In the genomic region with DNA sequence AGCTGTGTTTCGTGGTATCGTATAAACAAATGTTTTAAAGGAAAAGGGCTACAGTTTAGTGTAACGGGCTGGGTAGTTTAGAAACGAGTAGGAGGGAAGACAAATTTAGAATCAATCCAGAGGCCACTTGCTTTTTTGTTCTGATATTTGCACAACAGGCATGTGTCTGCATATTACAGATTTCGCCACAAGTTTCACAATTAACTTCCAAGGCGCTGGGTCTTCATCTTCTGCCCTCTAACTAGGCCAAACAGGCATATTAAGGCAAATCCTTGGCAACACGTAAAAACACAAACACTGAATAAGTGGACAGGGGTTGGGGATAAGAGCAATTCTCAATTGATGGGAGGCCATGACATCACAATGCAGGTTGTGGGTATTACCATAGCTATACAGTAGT, we compare ENCODE assay signal across 35 mouse cellular contexts. TPM values are rescaled to one million over a fixed set of nuclear protein-coding genes. Genes with fewer than 3 reads are reported as not detected.
DNase-seq lines count a peak whose midpoint lies in the region; ATAC-seq and TF ChIP-seq lines count a peak whose summit lies in the region.
"Had no signal": no experiment of that assay in that cellular context is flagged by ENCODE, and none has a peak within 500 bp of the region (broad histone marks: within the 10 kb centered on the region; RNA-seq: fewer than 3 reads in every experiment).

No protein-coding gene starts in this region.

- no peak overlapping the region for H3K27ac ChIP-seq in heart, embryonic 10.5 days
- peak overlapping the region; percentile 19; the same call in 1 of the 2 replicates for H3K27ac ChIP-seq in stomach, embryonic 15.5 days
- H3K27ac ChIP-seq in stomach, postnatal 0 days (replicated peaks): no peak overlapping the region
- H3K27ac ChIP-seq: embryonic facial prominence, embryonic 12.5 days; embryonic facial prominence, embryonic 15.5 days; gastrocnemius, adult 2 months; heart, adult 2 months; heart, embryonic 15.5 days; hindbrain, embryonic 14.5 days; hindbrain, postnatal 0 days had no signal

- no peak overlapping the region for H3K4me2 ChIP-seq in stomach, embryonic 15.5 days
- H3K4me2 ChIP-seq in stomach, postnatal 0 days (replicated peaks; ENCODE audit: low read depth): no peak overlapping the region
- H3K4me2 ChIP-seq: embryonic facial prominence, embryonic 12.5 days; embryonic facial prominence, embryonic 15.5 days; heart, embryonic 12.5 days; heart, embryonic 15.5 days; hindbrain, embryonic 14.5 days had no signal

- H3K9ac ChIP-seq in stomach, embryonic 15.5 days: no peak overlapping the region
- H3K9ac ChIP-seq in stomach, postnatal 0 days (ENCODE audit: low read length): no peak overlapping the region
- H3K9ac ChIP-seq: embryonic facial prominence, embryonic 12.5 days; embryonic facial prominence, embryonic 15.5 days; forebrain, postnatal 0 days; heart, embryonic 12.5 days; heart, embryonic 15.5 days; hindbrain, embryonic 14.5 days had no signal

- WGBS in heart, embryonic 10.5 days: 89% methylated on average over 7 of the region's 7 CpGs
- WGBS in stomach, embryonic 15.5 days: 70% methylated on average over 7 of the region's 7 CpGs
- 71% methylated on average over 7 of the region's 7 CpGs for WGBS in stomach, postnatal 0 days

- H3K9me3 ChIP-seq in heart, embryonic 10.5 days: no peaks in the 10 kb centered on the region
- H3K9me3 ChIP-seq in stomach, embryonic 15.5 days: no peaks in the 10 kb centered on the region
- no peaks in the 10 kb centered on the region for H3K9me3 ChIP-seq in stomach, postnatal 0 days (ENCODE audit: control insufficient read depth, low read length)
- H3K9me3 ChIP-seq: embryonic facial prominence, embryonic 12.5 days; embryonic facial prominence, embryonic 15.5 days; heart, embryonic 12.5 days; heart, embryonic 15.5 days had no signal

- H3K36me3 ChIP-seq in heart, embryonic 10.5 days: peaks cover 48% of the 10 kb centered on the region
- H3K36me3 ChIP-seq in stomach, embryonic 15.5 days: peaks cover 33% of the 10 kb centered on the region
- peaks cover 8% of the 10 kb centered on the region for H3K36me3 ChIP-seq in stomach, postnatal 0 days (ENCODE audit: control insufficient read depth, insufficient read depth, low read length)

- TF ChIP-seq CTCF in stomach, postnatal 0 days (IDR thresholded peaks at IDR 0.05; ENCODE audit: low read depth): no peak

- ATAC-seq in stomach, embryonic 15.5 days (ENCODE audit: insufficient read depth, low FRiP score, low read depth): no peak
- ATAC-seq in stomach, postnatal 0 days (ENCODE audit: low FRiP score, low TSS enrichment): no peak
- peak; percentile 62 for ATAC-seq in megakaryocyte progenitor cell, adult 5-6 weeks (replicated peaks; ENCODE audit: poor library complexity)
- ATAC-seq in activated CD4-positive, CD25-positive, alpha-beta regulatory T cell, adult 4 months: no peak
- ATAC-seq: CD4-positive, CD25-positive, alpha-beta regulatory T cell, adult 4 months; forebrain, embryonic 14.5 days; forebrain, postnatal 0 days; hindbrain, postnatal 0 days; inflammation-experienced regulatory T-cells, adult 6 months; intestine, embryonic 16.5 days had no signal

- intact Hi-C loops in heart, postnatal 25 days (cut with DNase I): no loop called here

- peak; percentile 10 for DNase-seq in heart, embryonic 10.5 days (ENCODE audit: low spot score)
- DNase-seq in heart, postnatal 25 days (ENCODE audit: low spot score): no peak
- DNase-seq in stomach, postnatal 0 days (ENCODE audit: low spot score): no peak
- DNase-seq: adrenal gland, postnatal 10 days; adrenal gland, postnatal 36 days; cerebellum, adult 18-20 months; cerebellum, adult 9-10 months; cerebellum, postnatal 25 days; forebrain, postnatal 0 days; gastrocnemius, adult 2 months; gastrocnemius, postnatal 14 days; heart, adult 2 months; heart, postnatal 10 days; heart, postnatal 4 days had no signal

- H3K27me3 ChIP-seq in heart, embryonic 10.5 days (ENCODE audit: insufficient read depth, poor library complexity, severe bottlenecking): no peaks in the 10 kb centered on the region
- no peaks in the 10 kb centered on the region for H3K27me3 ChIP-seq in stomach, embryonic 15.5 days (replicated peaks)
- no peaks in the 10 kb centered on the region for H3K27me3 ChIP-seq in stomach, postnatal 0 days (ENCODE audit: control insufficient read depth, insufficient read depth, low read length)
- H3K27me3 ChIP-seq: embryonic facial prominence, embryonic 12.5 days; embryonic facial prominence, embryonic 15.5 days; heart, embryonic 12.5 days; heart, embryonic 15.5 days had no signal

- H3K4me3 ChIP-seq in heart, embryonic 10.5 days: no peak overlapping the region
- H3K4me3 ChIP-seq in stomach, embryonic 15.5 days (replicated peaks): no peak overlapping the region
- no peak overlapping the region for H3K4me3 ChIP-seq in stomach, postnatal 0 days (ENCODE audit: low read depth, low read length)
- H3K4me3 ChIP-seq: embryonic facial prominence, embryonic 12.5 days; embryonic facial prominence, embryonic 15.5 days; gastrocnemius, adult 2 months; heart, adult 2 months; heart, embryonic 12.5 days; heart, embryonic 15.5 days had no signal

- no peak for TF ChIP-seq EP300 in stomach, postnatal 0 days (optimal IDR thresholded peaks at IDR 0.05)

- H3K4me1 ChIP-seq in heart, embryonic 10.5 days: peaks cover 18% of the 10 kb centered on the region; the same call in 1 of the 2 replicates
- H3K4me1 ChIP-seq in stomach, embryonic 15.5 days: peaks cover 4% of the 10 kb centered on the region; the same call in 1 of the 2 replicates
- 0 out of 2 replicates have a peak, but pooled peaks cover 6% of the 10 kb centered on the region for H3K4me1 ChIP-seq in stomach, postnatal 0 days (replicated peaks; ENCODE audit: control insufficient read depth, insufficient read depth)

RNA-seq across cellular contexts. Expression of a gene that starts 2.0 kb away (rescaled TPM):
- polyA plus RNA-seq in heart, embryonic 10.5 days (2016; fragmentation: Nextera tagmentation; extraction: Ambion mirVana): not detected in 2 replicates
- not detected for total RNA-seq in heart, postnatal 25 days (2021)
- not detected in 2 replicates for polyA plus RNA-seq in stomach, embryonic 15.5 days (2015; fragmentation: Nextera tagmentation; extraction: Ambion mirVana)
- polyA plus RNA-seq in stomach, postnatal 0 days (2015; fragmentation: Nextera tagmentation; extraction: Ambion mirVana): not detected in 2 replicates
- not detected in 2 replicates for total RNA-seq in megakaryocyte progenitor cell, adult 5-6 weeks (2015)
- total RNA-seq in megakaryocyte progenitor cell, adult 5-6 weeks (2017): not detected in 2 replicates
- not detected for polyA plus RNA-seq in activated CD4-positive, CD25-positive, alpha-beta regulatory T cell, adult 4 months (2017; shearing (Covaris generic))
- total RNA-seq: adrenal gland, adult 18-20 months; adrenal gland, postnatal 10 days; adrenal gland, postnatal 36 days; common myeloid progenitor, adult 5-6 weeks; forebrain, postnatal 0 days; gastrocnemius, adult 2 months; gastrocnemius, postnatal 14 days; gastrocnemius, postnatal 4 days; heart, adult 2 months; heart, postnatal 10 days; heart, postnatal 4 days; hindbrain, postnatal 0 days; MEL had no signal
- polyA plus RNA-seq: C2C12; CD4-positive, CD25-positive, alpha-beta regulatory T cell, adult 4 months; embryonic facial prominence, embryonic 12.5 days; embryonic facial prominence, embryonic 15.5 days; forebrain, embryonic 11.5 days; forebrain, embryonic 14.5 days; forebrain, postnatal 0 days; frontal cortex, adult 2 months; heart, adult 2 months; heart, embryonic 12.5 days; heart, embryonic 15.5 days; hindbrain, embryonic 11.5 days; hindbrain, embryonic 14.5 days; hindbrain, postnatal 0 days; inflammation-experienced regulatory T-cells, adult 6 months; intestine, embryonic 16.5 days had no signal

RNA-seq across cellular contexts. Expression of a gene that starts 17.1 kb away (rescaled TPM):
- 79.1 and 81.1 TPM in 2 replicates for polyA plus RNA-seq in heart, embryonic 10.5 days (2016; fragmentation: Nextera tagmentation; extraction: Ambion mirVana)
- 10 to 100 TPM; 22.9 to 25.0 TPM for total RNA-seq in heart, postnatal 25 days (2021)
- polyA plus RNA-seq in stomach, embryonic 15.5 days (2015; fragmentation: Nextera tagmentation; extraction: Ambion mirVana): 74.1 and 75.3 TPM in 2 replicates
- polyA plus RNA-seq in stomach, postnatal 0 days (2015; fragmentation: Nextera tagmentation; extraction: Ambion mirVana): 58.2 and 63.1 TPM in 2 replicates
- total RNA-seq in megakaryocyte progenitor cell, adult 5-6 weeks (2015): 91.4 and 91.6 TPM in 2 replicates
- total RNA-seq in megakaryocyte progenitor cell, adult 5-6 weeks (2017): 68.6 and 69.3 TPM in 2 replicates
- polyA plus RNA-seq in activated CD4-positive, CD25-positive, alpha-beta regulatory T cell, adult 4 months (2017; shearing (Covaris generic)): 10 to 100 TPM; 37.0 to 37.4 TPM
